Mouse (Mus musculus): ENCODE results near the gene Zfp3.

Zfp3 gene

DNA sequence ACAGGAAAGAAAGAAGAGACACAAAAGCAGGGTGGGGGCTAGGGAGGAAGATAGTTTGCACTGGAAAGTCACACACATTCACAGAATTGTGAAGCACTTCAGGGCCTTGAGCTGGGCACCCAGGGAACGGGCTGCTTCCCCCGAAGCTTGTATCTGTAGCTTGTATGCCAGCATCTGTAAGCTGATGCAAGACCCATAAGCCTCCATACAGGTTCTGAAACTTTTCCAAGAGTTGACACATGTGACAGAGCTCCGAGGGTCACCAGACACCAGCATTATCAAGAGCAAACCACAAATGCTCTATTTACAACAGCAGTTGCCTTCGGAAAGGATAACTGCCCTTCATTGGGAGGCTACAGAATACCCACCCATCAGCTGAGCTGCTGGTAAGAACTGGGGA lies 43.6 kb downstream of the Zfp3 start:
- DNase-seq (ENCODE audit: low spot score): no peak

- no peak for DNase-seq (ENCODE audit: low spot score)
These were observed 44.1 kb downstream of the Zfp3 start for GRCm38 (mm10) chr11:70808101-70808500.

GRCm38 (mm10) chr11:70809011-70809410 lies 45.0 kb downstream of the Zfp3 start:
- DNase-seq (ENCODE audit: low spot score): no peak

GRCm38 (mm10) chr11:70811041-70811440 lies 47.0 kb downstream of the Zfp3 start:
- DNase-seq (ENCODE audit: low spot score): no peak

DNA sequence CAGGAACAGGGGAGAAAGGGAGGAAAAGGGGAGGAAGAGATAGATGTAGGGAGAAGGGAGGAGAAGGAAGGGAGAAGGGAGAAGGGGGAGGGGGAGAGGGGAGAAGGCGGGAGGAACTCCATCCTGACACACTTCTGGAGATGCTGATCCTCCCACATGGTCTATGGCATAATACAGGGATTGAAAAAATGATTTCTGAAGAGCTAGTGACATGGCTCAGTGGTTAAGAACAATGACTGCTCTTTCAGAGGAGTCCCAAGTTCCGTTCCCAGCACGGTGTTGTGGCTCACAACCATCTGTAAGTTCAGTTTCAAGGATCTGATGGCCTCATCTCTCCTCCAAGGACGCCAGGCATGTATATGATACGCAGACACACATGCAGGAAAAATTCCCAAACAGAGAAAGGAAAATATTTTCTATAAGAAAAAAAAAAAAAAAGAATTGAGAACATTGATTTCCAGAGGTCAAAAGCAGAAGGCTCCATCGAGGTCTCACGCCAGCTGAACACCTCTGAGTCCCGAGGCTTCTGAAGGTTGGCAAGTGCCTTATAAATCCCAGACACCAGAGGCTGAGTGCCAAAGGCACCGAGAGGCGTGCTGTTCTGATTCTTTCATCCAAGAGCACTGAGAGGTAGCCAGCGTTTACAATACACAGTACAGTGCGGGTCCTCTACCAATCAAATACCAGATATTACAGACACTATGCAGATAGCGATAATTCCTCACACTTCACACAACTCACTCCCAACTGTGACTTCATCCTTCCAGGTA lies 47.6 kb downstream of the Zfp3 start:
- DNase-seq (ENCODE audit: low spot score): no peak

DNA sequence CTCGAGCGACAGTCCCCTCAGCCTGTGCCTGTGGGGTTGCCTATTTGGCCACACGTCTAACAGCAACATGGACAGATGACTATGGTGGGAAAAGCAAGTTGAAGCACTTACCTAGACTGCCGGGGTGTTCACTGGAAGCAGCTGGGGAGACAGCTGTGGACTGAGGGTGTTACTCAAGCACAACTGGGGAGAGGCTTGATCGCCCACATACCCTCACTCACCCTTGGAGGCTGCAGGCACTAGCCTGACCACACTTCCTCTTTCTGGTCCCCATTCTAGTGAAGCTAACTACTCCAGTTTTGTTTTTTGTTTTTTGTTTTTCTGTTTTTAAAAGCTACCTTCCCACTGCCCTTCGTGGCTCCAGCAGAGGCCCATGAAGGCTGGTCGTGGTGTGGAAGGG lies 48.4 kb downstream of the Zfp3 start, which contains the start of gene Scimp:
TSS of gene Scimp (minus strand) at position 222 of the 400 bp plus-strand sequence.
- DNase-seq (ENCODE audit: low spot score): no peak

- DNase-seq (ENCODE audit: low spot score): no peak
These were observed 51.1 kb downstream of the Zfp3 start for GRCm38 (mm10) chr11:70815071-70815470.

DNA sequence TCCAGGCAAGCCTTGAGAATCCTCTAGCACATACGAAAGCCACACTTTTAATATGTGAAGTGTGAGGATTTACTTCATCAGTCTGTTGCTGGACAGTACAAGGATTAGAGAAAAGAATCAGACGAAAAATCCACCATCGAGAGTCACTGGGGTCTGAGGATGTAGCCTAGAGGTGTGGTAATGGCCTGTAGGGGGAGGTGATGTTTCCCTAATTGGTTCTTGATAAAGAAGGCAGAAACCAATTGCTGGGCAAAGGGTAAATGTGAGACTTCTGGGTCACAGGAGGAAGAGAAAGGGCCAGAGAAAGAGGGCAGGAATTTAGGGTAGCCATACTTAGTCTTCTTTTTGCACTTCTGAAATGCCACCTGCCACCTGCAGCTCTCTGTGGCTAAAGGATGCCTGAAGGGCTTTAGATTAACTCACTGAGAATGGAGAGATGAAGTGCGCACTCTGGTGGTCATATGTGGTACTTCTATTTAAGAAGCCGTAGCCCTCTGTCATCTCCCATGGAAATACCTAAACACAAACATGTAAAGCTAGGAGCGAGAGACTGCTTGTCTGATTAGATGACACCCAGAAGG lies 51.6 kb downstream of the Zfp3 start:
- DNase-seq (ENCODE audit: low spot score): no peak

DNA sequence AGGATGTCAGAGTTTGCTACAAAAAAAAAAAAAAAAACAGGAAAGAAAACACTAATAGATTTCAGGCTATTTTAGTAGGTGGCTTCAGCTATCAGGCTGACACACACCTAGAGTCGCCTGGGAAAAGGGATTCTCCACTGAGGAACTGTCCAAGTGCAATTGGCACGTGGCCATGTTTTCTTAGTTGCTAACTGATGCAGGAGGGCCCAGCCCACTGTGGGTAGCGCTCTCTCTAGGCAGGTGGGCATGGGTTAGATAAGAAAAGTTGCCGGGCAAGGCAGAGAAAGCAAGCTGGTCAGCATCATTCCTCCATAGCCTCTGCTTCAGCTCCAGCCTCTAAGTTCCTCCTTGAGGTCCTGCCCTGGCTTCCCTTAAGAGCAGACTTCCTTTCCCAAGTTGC lies 52.8 kb downstream of the Zfp3 start:
- DNase-seq (ENCODE audit: low spot score): no peak

- no peak for DNase-seq (ENCODE audit: low spot score)
These were observed 56.1 kb downstream of the Zfp3 start for GRCm38 (mm10) chr11:70820120-70820519.

DNA sequence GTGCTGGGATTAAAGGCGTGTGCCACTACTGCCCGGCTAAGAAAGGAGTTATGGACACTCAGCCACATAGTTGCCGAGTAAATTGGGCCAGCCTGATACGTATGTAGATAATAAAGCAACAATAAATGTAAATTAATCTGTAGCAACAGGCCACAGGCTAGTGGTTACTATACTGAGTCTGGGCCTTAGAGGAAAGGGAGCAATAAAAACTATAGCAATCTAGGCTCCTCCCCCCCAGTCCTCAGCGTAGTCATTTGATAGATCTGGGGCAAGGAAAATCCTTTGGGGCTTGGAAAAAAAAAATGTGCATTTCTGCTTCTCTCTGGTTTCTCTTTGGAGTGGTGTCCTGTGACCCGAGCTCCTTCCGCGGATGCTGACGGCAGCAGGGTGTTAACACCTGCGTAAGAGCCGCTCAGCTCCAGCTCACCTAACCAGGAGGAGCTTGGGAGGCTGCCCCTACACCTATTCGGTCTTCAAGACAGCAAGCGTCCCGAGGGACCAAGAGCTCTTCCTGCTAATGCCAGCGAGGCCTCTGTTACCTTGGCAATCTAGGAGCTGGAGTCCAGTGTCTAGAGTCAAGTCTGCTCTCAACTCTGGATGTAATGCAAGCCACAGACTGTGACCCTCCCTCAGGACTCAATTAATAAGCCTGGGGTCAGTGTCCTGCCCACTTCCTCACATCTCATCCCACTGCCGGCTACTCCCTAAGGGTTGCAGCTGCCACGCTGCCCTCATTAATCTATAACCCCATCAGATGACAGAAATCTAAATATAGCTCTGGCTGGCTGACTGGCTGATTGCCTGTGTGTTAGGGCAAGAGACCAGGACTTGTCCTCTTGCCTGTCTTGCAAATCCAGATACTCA lies 58.0 kb downstream of the Zfp3 start:
- DNase-seq (ENCODE audit: low spot score): no peak
